Mouse (Mus musculus) CH12.LX (cell line): ENCODE measurements around the gene Ttll5.

Experiments
- CTCF ChIP-seq, 2 experiments: IDR thresholded peaks in 1 of 2; conservative IDR thresholded peaks in 1 of 2; 2 replicates each; pipeline ENCODE4 v1.5.1; 2011 to 2012; ENCODE audit warnings: low read depth in 2 of 2, low read length in 2 of 2, improper control_type of control experiment in 1 of 2, inconsistent platforms in 1 of 2, mild to moderate bottlenecking in 1 of 2, moderate library complexity in 1 of 2
- E2F4 ChIP-seq: IDR thresholded peaks from 2 replicates; pipeline ENCODE4 v1.6.1; 2011; ENCODE audit warnings: low read depth, low read length, improper control_type of control experiment; ENCODE audit not compliant: insufficient replicate concordance
- EP300 ChIP-seq: IDR thresholded peaks from 2 replicates; pipeline ENCODE4 v1.6.1; 2011; ENCODE audit warnings: low read length, improper control_type of control experiment
- HCFC1 ChIP-seq: IDR thresholded peaks from 2 replicates; pipeline ENCODE4 v1.6.1; 2012; ENCODE audit warnings: low read depth, mild to moderate bottlenecking, inconsistent platforms, low read length, improper control_type of control experiment
- MAZ ChIP-seq: IDR thresholded peaks from 2 replicates; pipeline ENCODE4 v1.6.1; 2012; ENCODE audit warnings: low read depth, mild to moderate bottlenecking, inconsistent platforms, low read length, improper control_type of control experiment, moderate library complexity
- MEF2A ChIP-seq: IDR thresholded peaks from 2 replicates; pipeline ENCODE4 v1.6.1; 2014; ENCODE audit warnings: low read depth, mild to moderate bottlenecking, inconsistent platforms, low read length, improper control_type of control experiment, borderline replicate concordance
- POLR2A ChIP-seq: IDR thresholded peaks from 2 replicates; pipeline ENCODE4 v1.6.1; 2011; ENCODE audit warnings: low read depth, mild to moderate bottlenecking, improper control_type of control experiment, low read length
- POLR2AphosphoS2 ChIP-seq: IDR thresholded peaks from 2 replicates; pipeline ENCODE4 v1.6.1; 2011; ENCODE audit warnings: low read depth, low read length, improper control_type of control experiment
- RCOR1 ChIP-seq: conservative IDR thresholded peaks from 2 replicates; pipeline ENCODE4 v1.6.1; 2012; ENCODE audit warnings: low read depth, mild to moderate bottlenecking, inconsistent platforms, low read length, improper control_type of control experiment
- TBP ChIP-seq: conservative IDR thresholded peaks from 2 replicates; pipeline ENCODE4 v1.6.1; 2011; ENCODE audit warnings: low read depth, low read length, improper control_type of control experiment
- ZC3H11A ChIP-seq: IDR thresholded peaks from 2 replicates; pipeline ENCODE4 v1.6.1; 2012; ENCODE audit warnings: low read depth, mild to moderate bottlenecking, inconsistent platforms, low read length, improper control_type of control experiment
- ZKSCAN1 ChIP-seq: IDR thresholded peaks from 2 replicates; pipeline ENCODE4 v1.6.1; 2012; ENCODE audit warnings: low read depth, inconsistent platforms, low read length, improper control_type of control experiment, borderline replicate concordance

DNA sequence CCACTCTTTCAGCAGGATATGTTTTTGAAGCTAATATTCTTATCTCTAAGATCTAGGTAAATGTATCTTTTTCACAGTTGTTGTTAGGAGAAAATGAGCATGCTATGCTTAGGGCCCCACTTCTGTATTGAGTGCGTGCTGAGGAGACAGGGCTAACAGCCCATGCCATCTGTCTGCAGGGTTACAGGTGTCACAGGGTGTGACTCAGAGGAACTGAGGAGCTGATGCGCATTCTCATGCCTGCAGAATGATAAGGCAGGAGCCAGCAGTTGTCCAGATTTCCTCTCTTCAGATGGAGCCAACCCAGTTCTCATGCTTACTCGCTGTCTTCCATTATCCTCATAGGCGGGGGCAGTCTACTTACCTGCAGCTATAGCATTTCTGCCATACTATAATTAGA is 147.2 kb downstream of the Ttll5 start:
- no peak for TF ChIP-seq CTCF (conservative IDR thresholded peaks at IDR 0.05 in 1 of 2, IDR thresholded peaks at IDR 0.05 in 1 of 2; ENCODE audit: low read depth in 2 of 2, low read length in 2 of 2)
- TF ChIP-seq EP300: no peak
- no peak for TF ChIP-seq POLR2A
- TF ChIP-seq E2F4: no peak
- no peak for TF ChIP-seq MAZ
- no peak for TF ChIP-seq ZKSCAN1
- no peak for TF ChIP-seq ZC3H11A
- no peak for TF ChIP-seq MEF2A
- no peak for TF ChIP-seq RCOR1
- no peak for TF ChIP-seq POLR2AphosphoS2
- no peak for TF ChIP-seq TBP
- TF ChIP-seq HCFC1: no peak
